In genomic region chr19:47898472-47899079, GRCm38 (mm10) we compare ENCODE assay signal across 18 mouse cellular contexts. TPM values are rescaled to one million over a fixed set of nuclear protein-coding genes. Genes with fewer than 3 reads are reported as not detected.
DNase-seq lines count a peak whose midpoint lies in the region; ATAC-seq and TF ChIP-seq lines count a peak whose summit lies in the region.
"Had no signal": no experiment of that assay in that cellular context is flagged by ENCODE, and none has a peak within 500 bp of the region (broad histone marks: within the 10 kb centered on the region; RNA-seq: fewer than 3 reads in every experiment).

No protein-coding gene starts in this region.

- peak; percentile 65 for ATAC-seq in stomach, embryonic 15.5 days (ENCODE audit: insufficient read depth, low FRiP score, low read depth)
- ATAC-seq in stomach, postnatal 0 days (ENCODE audit: low FRiP score, low TSS enrichment) = no peak
- ATAC-seq in hematopoietic stem cell, adult 5-6 weeks (replicated peaks in 1 of 2; ENCODE audit: insufficient read depth in 1 of 2, low FRiP score in 2 of 2, low TSS enrichment in 1 of 2, low read depth in 1 of 2, poor library complexity in 2 of 2, severe bottlenecking in 2 of 2) = peak; percentile 14 to 40; a peak in 2 of 4 replicates
- ATAC-seq in liver, embryonic 15.5 days (ENCODE audit: insufficient read depth) = peak; percentile 86
- ATAC-seq in heart, embryonic 11.5 days (replicated peaks; ENCODE audit: insufficient number of reproducible peaks, low FRiP score, low TSS enrichment) = no peak
- ATAC-seq: intestine, postnatal 0 days; Patski had no signal

- no peaks in the 10 kb centered on the region for H3K9me3 ChIP-seq in stomach, embryonic 15.5 days
- no peaks in the 10 kb centered on the region for H3K9me3 ChIP-seq in stomach, postnatal 0 days (ENCODE audit: control insufficient read depth, low read length)
- H3K9me3 ChIP-seq in liver, embryonic 15.5 days (replicated peaks) = no peaks in the 10 kb centered on the region
- no peaks in the 10 kb centered on the region for H3K9me3 ChIP-seq in heart, embryonic 11.5 days (replicated peaks; ENCODE audit: control insufficient read depth, low read length)
- H3K9me3 ChIP-seq: forebrain, embryonic 12.5 days; hindbrain, embryonic 12.5 days; limb, embryonic 13.5 days; megakaryocyte, embryonic 14.5 days had no signal

- TF ChIP-seq CTCF in stomach, postnatal 0 days (IDR thresholded peaks at IDR 0.05; ENCODE audit: low read depth) = no peak

- intact Hi-C loops in left cerebral cortex, postnatal 36 days (cut with DNase I) = no loop called here
- intact Hi-C loops in left cerebral cortex, postnatal 4 days (cut with DNase I) = no loop called here

- 79% methylated on average over 8 of the region's 8 CpGs for WGBS in stomach, embryonic 15.5 days
- WGBS in stomach, postnatal 0 days = 78% methylated on average over 8 of the region's 8 CpGs
- WGBS in liver, embryonic 15.5 days (ENCODE audit: insufficient replicate concordance) = 25% methylated on average over 8 of the region's 8 CpGs
- 77% methylated on average over 8 of the region's 8 CpGs for WGBS in heart, embryonic 11.5 days (ENCODE audit: insufficient replicate concordance)

- no peak overlapping the region for H3K4me2 ChIP-seq in stomach, embryonic 15.5 days
- no peak overlapping the region for H3K4me2 ChIP-seq in stomach, postnatal 0 days (replicated peaks; ENCODE audit: low read depth)
- 0 out of 2 replicates have a peak overlapping the region, but pooled peaks have one; percentile 25 for H3K4me2 ChIP-seq in liver, embryonic 15.5 days
- H3K4me2 ChIP-seq in heart, embryonic 11.5 days = no peak overlapping the region
- H3K4me2 ChIP-seq: forebrain, embryonic 12.5 days; hindbrain, embryonic 12.5 days; limb, embryonic 13.5 days had no signal

- H3K4me3 ChIP-seq in stomach, embryonic 15.5 days (replicated peaks) = no peak overlapping the region
- H3K4me3 ChIP-seq in stomach, postnatal 0 days (ENCODE audit: low read depth, low read length) = no peak overlapping the region
- H3K4me3 ChIP-seq in liver, embryonic 15.5 days (replicated peaks) = no peak overlapping the region
- H3K4me3 ChIP-seq in heart, embryonic 11.5 days (ENCODE audit: low read depth, low read length) = no peak overlapping the region
- H3K4me3 ChIP-seq: forebrain, embryonic 12.5 days; hindbrain, embryonic 12.5 days; left cerebral cortex, adult 2 months; limb, embryonic 13.5 days; megakaryocyte, embryonic 14.5 days had no signal

- no peak for DNase-seq in stomach, postnatal 0 days (ENCODE audit: low spot score)
- DNase-seq in left cerebral cortex, postnatal 36 days (ENCODE audit: low spot score in 2 of 2) = no peak
- no peak for DNase-seq in left cerebral cortex, postnatal 4 days
- no peak for DNase-seq in cerebellum, postnatal 25 days
- DNase-seq: cerebellum, postnatal 10 days; kidney, postnatal 14 days; thymus, postnatal 4 days had no signal

- no peak for TF ChIP-seq EP300 in stomach, postnatal 0 days (optimal IDR thresholded peaks at IDR 0.05)

- no peak overlapping the region for H3K27ac ChIP-seq in stomach, embryonic 15.5 days
- H3K27ac ChIP-seq in stomach, postnatal 0 days (replicated peaks) = no peak overlapping the region
- peak overlapping the region; percentile 52 for H3K27ac ChIP-seq in liver, embryonic 15.5 days (replicated peaks)
- no peak overlapping the region for H3K27ac ChIP-seq in heart, embryonic 11.5 days (ENCODE audit: low read depth, low read length)
- H3K27ac ChIP-seq: forebrain, embryonic 12.5 days; hindbrain, embryonic 12.5 days; left cerebral cortex, adult 2 months; limb, embryonic 13.5 days had no signal

- no peak overlapping the region for H3K9ac ChIP-seq in stomach, embryonic 15.5 days
- no peak overlapping the region for H3K9ac ChIP-seq in stomach, postnatal 0 days (ENCODE audit: low read length)
- no peak overlapping the region for H3K9ac ChIP-seq in liver, embryonic 15.5 days
- H3K9ac ChIP-seq in heart, embryonic 11.5 days (ENCODE audit: low read depth, low read length) = no peak overlapping the region
- H3K9ac ChIP-seq: forebrain, embryonic 12.5 days; hindbrain, embryonic 12.5 days; limb, embryonic 13.5 days had no signal

- H3K36me3 ChIP-seq in stomach, embryonic 15.5 days = peaks cover 32% of the 10 kb centered on the region
- peaks cover 12% of the 10 kb centered on the region for H3K36me3 ChIP-seq in stomach, postnatal 0 days (ENCODE audit: control insufficient read depth, insufficient read depth, low read length)
- H3K36me3 ChIP-seq in liver, embryonic 15.5 days (replicated peaks) = peaks cover 27% of the 10 kb centered on the region; the same call in 1 of the 2 replicates
- peaks cover 21% of the 10 kb centered on the region for H3K36me3 ChIP-seq in heart, embryonic 11.5 days (ENCODE audit: control insufficient read depth, insufficient read depth, low read length)

- H3K4me1 ChIP-seq in stomach, embryonic 15.5 days = peaks cover 21% of the 10 kb centered on the region
- H3K4me1 ChIP-seq in stomach, postnatal 0 days (replicated peaks; ENCODE audit: control insufficient read depth, insufficient read depth) = no peaks in the 10 kb centered on the region
- H3K4me1 ChIP-seq in liver, embryonic 15.5 days (replicated peaks) = peaks cover 54% of the 10 kb centered on the region
- H3K4me1 ChIP-seq in heart, embryonic 11.5 days (ENCODE audit: control insufficient read depth, insufficient read depth, low read length) = peaks cover 35% of the 10 kb centered on the region

- H3K27me3 ChIP-seq in stomach, embryonic 15.5 days (replicated peaks) = no peaks in the 10 kb centered on the region
- no peaks in the 10 kb centered on the region for H3K27me3 ChIP-seq in stomach, postnatal 0 days (ENCODE audit: control insufficient read depth, insufficient read depth, low read length)
- H3K27me3 ChIP-seq in liver, embryonic 15.5 days = no peaks in the 10 kb centered on the region
- no peaks in the 10 kb centered on the region for H3K27me3 ChIP-seq in heart, embryonic 11.5 days (ENCODE audit: control insufficient read depth, insufficient read depth, low read length)
- H3K27me3 ChIP-seq: forebrain, embryonic 12.5 days; hindbrain, embryonic 12.5 days; limb, embryonic 13.5 days; megakaryocyte, embryonic 14.5 days; Patski had no signal

RNA-seq across cellular contexts. Expression of gene Cfap43, which starts 20.5 kb away (rescaled TPM):
- 0.39 and 0.62 TPM in 2 replicates for polyA plus RNA-seq in stomach, embryonic 15.5 days (2015; fragmentation: Nextera tagmentation; extraction: Ambion mirVana)
- 0.51 and 1.1 TPM in 2 replicates for polyA plus RNA-seq in stomach, postnatal 0 days (2015; fragmentation: Nextera tagmentation; extraction: Ambion mirVana)
- 0.10 TPM in 1 of 2 replicates, not detected in the other for total RNA-seq in hematopoietic stem cell, adult 5-6 weeks (2017)
- 0.02 TPM in 1 of 2 replicates, not detected in the other for polyA plus RNA-seq in liver, embryonic 15.5 days (2015; fragmentation: Nextera tagmentation; extraction: Ambion mirVana)
- under 1 TPM; 0.29 to 0.39 TPM for total RNA-seq in left cerebral cortex, postnatal 36 days (2021)
- total RNA-seq in left cerebral cortex, postnatal 4 days (2021) = 1 to 10 TPM; 1.2 to 1.7 TPM
- polyA plus RNA-seq in heart, embryonic 11.5 days (2014; fragmentation: Nextera tagmentation; extraction: Ambion mirVana) = 0.08 TPM in 1 of 2 replicates, not detected in the other

RNA-seq across cellular contexts. Expression of gene Itprip, which starts 20.5 kb away (rescaled TPM):
- polyA plus RNA-seq in stomach, embryonic 15.5 days (2015; fragmentation: Nextera tagmentation; extraction: Ambion mirVana) = 11.0 and 12.6 TPM in 2 replicates
- 7.9 and 9.0 TPM in 2 replicates for polyA plus RNA-seq in stomach, postnatal 0 days (2015; fragmentation: Nextera tagmentation; extraction: Ambion mirVana)
- total RNA-seq in hematopoietic stem cell, adult 5-6 weeks (2017) = 18.6 and 33.0 TPM in 2 replicates
- polyA plus RNA-seq in liver, embryonic 15.5 days (2015; fragmentation: Nextera tagmentation; extraction: Ambion mirVana) = 4.1 and 4.8 TPM in 2 replicates
- 1 to 10 TPM in 1 of 2 experiments, under 1 TPM in 1; 0.95 to 1.1 TPM for total RNA-seq in left cerebral cortex, postnatal 36 days (2021)
- 1 to 10 TPM; 2.3 to 2.8 TPM for total RNA-seq in left cerebral cortex, postnatal 4 days (2021)
- polyA plus RNA-seq in heart, embryonic 11.5 days (2014; fragmentation: Nextera tagmentation; extraction: Ambion mirVana) = 13.2 and 16.9 TPM in 2 replicates

RNA-seq across cellular contexts. Expression of gene Gsto2, which starts 33.2 kb away (rescaled TPM):
- 1.2 and 1.3 TPM in 2 replicates for polyA plus RNA-seq in stomach, embryonic 15.5 days (2015; fragmentation: Nextera tagmentation; extraction: Ambion mirVana)
- polyA plus RNA-seq in stomach, postnatal 0 days (2015; fragmentation: Nextera tagmentation; extraction: Ambion mirVana) = 3.5 and 4.2 TPM in 2 replicates
- not detected in 2 replicates for total RNA-seq in hematopoietic stem cell, adult 5-6 weeks (2017)
- 0.13 and 0.24 TPM in 2 replicates for polyA plus RNA-seq in liver, embryonic 15.5 days (2015; fragmentation: Nextera tagmentation; extraction: Ambion mirVana)
- total RNA-seq in left cerebral cortex, postnatal 36 days (2021) = 1 to 10 TPM; 2.2 to 2.7 TPM
- total RNA-seq in left cerebral cortex, postnatal 4 days (2021) = under 1 TPM; 0.78 to 0.93 TPM
- 0.82 and 1.3 TPM in 2 replicates for polyA plus RNA-seq in heart, embryonic 11.5 days (2014; fragmentation: Nextera tagmentation; extraction: Ambion mirVana)

RNA-seq across cellular contexts. Expression of gene Cfap58, which starts 38.9 kb away (rescaled TPM):
- not detected in 2 replicates for polyA plus RNA-seq in stomach, embryonic 15.5 days (2015; fragmentation: Nextera tagmentation; extraction: Ambion mirVana)
- not detected in 2 replicates for polyA plus RNA-seq in stomach, postnatal 0 days (2015; fragmentation: Nextera tagmentation; extraction: Ambion mirVana)
- not detected in 2 replicates for total RNA-seq in hematopoietic stem cell, adult 5-6 weeks (2017)
- polyA plus RNA-seq in liver, embryonic 15.5 days (2015; fragmentation: Nextera tagmentation; extraction: Ambion mirVana) = not detected in 2 replicates
- total RNA-seq in left cerebral cortex, postnatal 36 days (2021) = under 1 TPM; 0.29 to 0.30 TPM
- total RNA-seq in left cerebral cortex, postnatal 4 days (2021) = under 1 TPM; 0.36 to 0.77 TPM
- 0.16 and 0.18 TPM in 2 replicates for polyA plus RNA-seq in heart, embryonic 11.5 days (2014; fragmentation: Nextera tagmentation; extraction: Ambion mirVana)
- polyA plus RNA-seq: intestine, postnatal 0 days; limb, embryonic 13.5 days; Patski had no signal

RNA-seq across cellular contexts. Expression of gene Gsto1, which starts 43.8 kb away (rescaled TPM):
- 745 and 1,161 TPM in 2 replicates for polyA plus RNA-seq in stomach, embryonic 15.5 days (2015; fragmentation: Nextera tagmentation; extraction: Ambion mirVana)
- polyA plus RNA-seq in stomach, postnatal 0 days (2015; fragmentation: Nextera tagmentation; extraction: Ambion mirVana) = 3,153 and 3,669 TPM in 2 replicates
- total RNA-seq in hematopoietic stem cell, adult 5-6 weeks (2017) = 96.4 and 117 TPM in 2 replicates
- polyA plus RNA-seq in liver, embryonic 15.5 days (2015; fragmentation: Nextera tagmentation; extraction: Ambion mirVana) = 115 and 122 TPM in 2 replicates
- total RNA-seq in left cerebral cortex, postnatal 36 days (2021) = 10 to 100 TPM; 46.6 to 50.3 TPM
- 10 to 100 TPM; 88.3 to 91.0 TPM for total RNA-seq in left cerebral cortex, postnatal 4 days (2021)
- 82.6 and 84.0 TPM in 2 replicates for polyA plus RNA-seq in heart, embryonic 11.5 days (2014; fragmentation: Nextera tagmentation; extraction: Ambion mirVana)

Comparison
In these comparisons a context has a peak if more than half of its experiments do, and no peak if none do; other contexts are left out.
1. ATAC-seq: peak in stomach, embryonic 15.5 days (single experiment), hematopoietic stem cell, adult 5-6 weeks (2 of 2) and liver, embryonic 15.5 days (single experiment); none in stomach, postnatal 0 days (single experiment) and heart, embryonic 11.5 days (single experiment).